Mouse (Mus musculus): Measurements from ENCODE around the gene Eif2b3.

GRCm38 (mm10) chr4:117133366-117133796, 114.2 kb downstream of the Eif2b3 start:
- TF ChIP-seq CTCF (IDR thresholded peaks at IDR 0.05; ENCODE audit: low read depth, low read length) (no peak), POLR2AphosphoS5 (IDR thresholded peaks at IDR 0.05; ENCODE audit: insufficient replicate concordance, low read depth, low read length) (no peak)

Data from G1E (cell line).